Mouse (Mus musculus) embryonic facial prominence, embryonic 11.5 days (tissue): ENCODE results near the gene Mogat2. TPM values are rescaled to one million over a fixed set of nuclear protein-coding genes. Genes with fewer than 3 reads are reported as not detected.

Experiments used
- ATAC-seq: fragments of 200-750 bp; cut with Nextera tagmentation; replicated peaks from 2 replicates; pipeline ENCODE4 v1.8.0; 2017; ENCODE audit warnings: low read depth; ENCODE audit not compliant: insufficient number of reproducible peaks, low FRiP score, low TSS enrichment
- DNase-seq: peaks from one replicate; pipeline ENCODE4 v3.0.0-alpha.2; 2015; ENCODE audit warnings: low spot score
- H3K27ac ChIP-seq: fragments of 300-500 bp; sonication (generic); replicated peaks from 2 replicates; pipeline ENCODE4 v1.5.1; 2014; ENCODE audit warnings: mild to moderate bottlenecking, low read depth, low read length, control low read depth
- H3K27me3 ChIP-seq: fragments of 300-500 bp; sonication (generic); 2 replicates; pipeline ENCODE4 v1.6.1; 2014; ENCODE audit warnings: mild to moderate bottlenecking, low read length, moderate library complexity, mixed read lengths; ENCODE audit not compliant: control insufficient read depth, insufficient read depth
- H3K36me3 ChIP-seq: fragments of 300-500 bp; sonication (generic); replicated peaks from 2 replicates; pipeline ENCODE4 v1.6.1; 2014; ENCODE audit warnings: low read depth, mild to moderate bottlenecking, low read length, moderate library complexity, mixed read lengths; ENCODE audit not compliant: control insufficient read depth, insufficient read depth
- H3K4me1 ChIP-seq: fragments of 300-500 bp; sonication (generic); 2 replicates; pipeline ENCODE4 v1.6.1; 2014; ENCODE audit warnings: low read length, mixed read lengths; ENCODE audit not compliant: control insufficient read depth, insufficient read depth
- H3K4me2 ChIP-seq: fragments of 300-500 bp; sonication (generic); 2 replicates; pipeline ENCODE4 v1.6.1; 2014; ENCODE audit warnings: low read depth, mild to moderate bottlenecking, control low read depth, low read length, moderate library complexity
- H3K4me3 ChIP-seq: fragments of 300-500 bp; sonication (generic); 2 replicates; pipeline ENCODE4 v1.5.1; 2014; ENCODE audit warnings: low read depth, low read length, control low read depth
- H3K9ac ChIP-seq: fragments of 300-500 bp; sonication (generic); replicated peaks from 2 replicates; pipeline ENCODE4 v1.6.1; 2014; ENCODE audit warnings: mild to moderate bottlenecking, control low read depth, low read length
- H3K9me3 ChIP-seq: fragments of 300-500 bp; sonication (generic); replicated peaks from 2 replicates; pipeline ENCODE4 v1.6.1; 2016; ENCODE audit warnings: mild to moderate bottlenecking, low read length, inconsistent platforms, mixed read lengths; ENCODE audit not compliant: control insufficient read depth
- WGBS: fragments of 180-500 bp; shearing (Covaris S2); extraction: QIAGEN DNeasy Blood & Tissue Kit; methylation state at CpG from one replicate; pipeline ENCODE4 v1.1.7; 2014; 5-methylcytosine and 5-hydroxymethylcytosine counted together
- polyA plus RNA-seq: library from polyadenylated mRNA; unstranded; fragments of >200 nt; fragmentation: Nextera tagmentation; extraction: Ambion mirVana; gene quantifications from 2 replicates; pipeline ENCODE4 v1.2.1, GENCODE M21; 2014

Mogat2 gene
- polyA plus RNA-seq, 1 experiment from 2014 or later: 12.5 TPM

GRCm38 (mm10) chr7:99202163-99202562 is 36.3 kb downstream of the Mogat2 start:
- Histone ChIP-seq H3K27me3 (no peaks in the 10 kb centered on the region), H3K4me2 (no peak overlapping the region), H3K9ac (no peak overlapping the region), H3K36me3 (no peaks in the 10 kb centered on the region), H3K4me3 (no peak overlapping the region), H3K4me1 (no peaks in the 10 kb centered on the region), H3K27ac (no peak overlapping the region), H3K9me3 (no peaks in the 10 kb centered on the region)
- 89% methylated on average over 7 of the region's 7 CpGs for WGBS
- ATAC-seq (no peak), DNase-seq (no peak)

GRCm38 (mm10) chr7:99200290-99200689 is 38.1 kb downstream of the Mogat2 start:
- ATAC-seq: no peak
- Histone ChIP-seq H3K36me3 (no peaks in the 10 kb centered on the region), H3K27me3 (no peaks in the 10 kb centered on the region), H3K4me3 (no peak overlapping the region), H3K9me3 (no peaks in the 10 kb centered on the region), H3K9ac (no peak overlapping the region), H3K4me2 (no peak overlapping the region), H3K27ac (no peak overlapping the region), H3K4me1 (no peaks in the 10 kb centered on the region)
- WGBS: 29% methylated on average over 4 of the region's 4 CpGs
- no peak for DNase-seq

DNA sequence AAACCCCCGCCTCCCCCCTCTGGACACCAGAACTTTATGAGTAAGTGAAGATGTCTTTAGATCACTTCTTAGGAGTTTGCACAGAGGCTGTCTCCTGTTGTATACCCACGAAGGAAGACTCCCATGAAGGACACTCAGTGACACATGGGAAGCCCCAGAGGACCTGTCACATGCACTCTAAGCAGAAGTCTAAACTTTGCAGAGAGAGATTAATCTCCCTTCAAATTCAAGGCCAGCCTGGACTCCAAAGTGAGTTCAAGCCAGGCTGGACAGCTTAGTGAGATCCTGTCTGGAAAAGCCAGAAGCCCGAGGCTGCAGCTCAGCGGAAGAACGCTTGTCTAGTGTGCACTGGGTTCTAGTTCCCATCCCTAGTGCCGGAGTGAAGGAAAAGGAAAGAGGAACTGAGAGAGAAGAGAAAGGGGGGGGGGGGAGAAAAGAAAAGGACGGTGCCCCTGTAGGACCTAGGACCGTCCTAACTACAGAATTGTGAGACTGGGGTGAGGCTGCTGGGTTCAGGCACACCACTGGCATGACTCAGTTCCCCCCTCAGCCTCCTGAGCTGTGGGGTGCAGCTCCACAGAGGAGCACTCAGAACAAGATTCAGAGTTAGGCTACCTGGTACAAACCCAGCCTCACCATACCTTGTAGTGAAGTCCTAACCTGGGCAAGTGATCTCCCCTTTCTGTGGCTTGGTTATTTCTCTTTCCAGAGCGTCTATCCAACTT is 38.8 kb downstream of the Mogat2 start:
- H3K36me3 ChIP-seq: no peaks in the 10 kb centered on the region
- no peaks in the 10 kb centered on the region for H3K4me1 ChIP-seq
- WGBS: 88% methylated on average over 9 of the region's 9 CpGs
- no peak for DNase-seq
- H3K27ac ChIP-seq: no peak overlapping the region
- H3K9me3 ChIP-seq: no peaks in the 10 kb centered on the region
- H3K4me3 ChIP-seq: no peak overlapping the region
- H3K4me2 ChIP-seq: no peak overlapping the region
- ATAC-seq: no peak
- no peaks in the 10 kb centered on the region for H3K27me3 ChIP-seq
- no peak overlapping the region for H3K9ac ChIP-seq

- ATAC-seq (no peak), DNase-seq (no peak)
- H3K4me3 ChIP-seq: no peak overlapping the region
- no peak overlapping the region for H3K4me2 ChIP-seq
- H3K27me3 ChIP-seq: no peaks in the 10 kb centered on the region
- H3K4me1 ChIP-seq: no peaks in the 10 kb centered on the region
- no peak overlapping the region for H3K9ac ChIP-seq
- H3K27ac ChIP-seq: no peak overlapping the region
- WGBS: 85% methylated on average over 2 of the region's 2 CpGs
- no peaks in the 10 kb centered on the region for H3K36me3 ChIP-seq
- H3K9me3 ChIP-seq: no peaks in the 10 kb centered on the region
Observed at GRCm38 (mm10) chr7:99198811-99199210, 39.6 kb downstream of the Mogat2 start.

GRCm38 (mm10) chr7:99194511-99194910 is 43.9 kb downstream of the Mogat2 start:
- Histone ChIP-seq H3K27me3 (no peaks in the 10 kb centered on the region), H3K27ac (no peak overlapping the region), H3K4me1 (no peaks in the 10 kb centered on the region), H3K4me2 (no peak overlapping the region), H3K9me3 (no peaks in the 10 kb centered on the region), H3K4me3 (no peak overlapping the region), H3K9ac (no peak overlapping the region), H3K36me3 (no peaks in the 10 kb centered on the region)
- WGBS: 68% methylated on average over 2 of the region's 2 CpGs
- DNase-seq (no peak), ATAC-seq (no peak)

DNA sequence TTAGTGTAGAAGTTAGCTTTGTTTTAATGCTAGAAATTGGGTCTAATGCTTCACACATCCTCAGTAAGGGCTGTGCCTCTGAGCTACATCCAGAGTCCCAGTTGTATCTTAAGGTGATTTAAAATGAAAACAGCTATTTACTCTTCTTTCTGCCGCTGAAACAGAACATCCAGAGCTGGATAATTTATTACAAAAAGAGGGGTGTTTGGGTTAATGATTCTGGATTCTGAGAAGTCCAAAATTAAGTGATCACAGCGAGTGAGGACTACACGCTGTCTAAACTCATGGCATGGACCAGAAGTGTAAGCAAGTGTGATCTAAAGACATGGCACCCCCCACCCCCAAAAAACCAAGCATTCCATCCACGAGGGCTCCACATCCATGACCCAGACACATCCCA is 44.5 kb downstream of the Mogat2 start:
- Histone ChIP-seq H3K27me3 (no peaks in the 10 kb centered on the region), H3K36me3 (no peaks in the 10 kb centered on the region), H3K4me3 (no peak overlapping the region), H3K4me2 (no peak overlapping the region), H3K27ac (no peak overlapping the region), H3K9me3 (no peaks in the 10 kb centered on the region), H3K4me1 (no peaks in the 10 kb centered on the region), H3K9ac (no peak overlapping the region)
- DNase-seq: no peak
- ATAC-seq: no peak
- WGBS: 93% methylated on average over 4 of the region's 4 CpGs

DNA sequence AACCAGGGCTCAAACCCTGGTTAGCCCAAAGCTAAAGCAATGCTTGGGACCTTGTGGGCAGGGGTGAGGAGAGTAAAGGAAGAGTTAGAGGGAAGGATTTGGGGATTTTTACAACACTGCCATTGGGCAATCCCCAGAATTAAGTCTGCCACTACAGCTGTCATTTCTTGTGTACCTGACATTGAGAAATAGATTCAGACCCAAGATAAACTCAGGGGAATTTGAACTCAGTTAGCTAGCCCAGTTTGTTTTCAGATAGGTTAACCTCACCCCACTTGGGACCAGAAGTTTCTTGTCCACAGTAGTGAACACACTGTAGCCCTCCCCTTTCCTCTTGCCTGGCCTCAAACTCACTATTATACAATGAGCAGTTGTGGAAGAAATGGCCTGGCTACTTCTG is 47.0 kb downstream of the Mogat2 start:
- Histone ChIP-seq H3K4me2 (no peak overlapping the region), H3K9me3 (no peaks in the 10 kb centered on the region), H3K27ac (no peak overlapping the region), H3K4me1 (no peaks in the 10 kb centered on the region), H3K36me3 (no peaks in the 10 kb centered on the region), H3K4me3 (no peak overlapping the region), H3K27me3 (no peaks in the 10 kb centered on the region), H3K9ac (no peak overlapping the region)
- DNase-seq: no peak
- ATAC-seq: no peak

DNA sequence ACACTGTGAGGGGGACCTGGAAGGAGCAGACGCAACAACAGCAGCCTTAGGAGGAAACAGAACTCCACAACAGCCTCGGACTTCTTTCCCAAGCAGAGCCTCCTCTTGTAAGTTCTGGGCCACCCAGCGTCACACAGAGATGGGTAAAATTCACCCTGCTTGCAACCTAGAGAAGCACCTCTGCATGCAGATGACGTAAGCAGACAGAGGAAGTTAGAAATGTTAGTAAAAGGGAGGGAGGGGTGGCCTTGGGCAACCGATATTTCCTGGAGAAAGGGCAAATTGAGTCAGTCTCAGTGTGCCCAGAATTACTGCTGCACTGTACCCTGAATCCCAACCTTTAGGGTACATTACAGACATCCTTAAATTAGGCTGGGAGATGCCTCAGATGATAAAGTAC is 48.5 kb downstream of the Mogat2 start:
- no peaks in the 10 kb centered on the region for H3K9me3 ChIP-seq
- no peaks in the 10 kb centered on the region for H3K27me3 ChIP-seq
- H3K4me1 ChIP-seq: no peaks in the 10 kb centered on the region
- DNase-seq (no peak), ATAC-seq (no peak)
- H3K4me2 ChIP-seq: no peak overlapping the region
- H3K4me3 ChIP-seq: no peak overlapping the region
- H3K36me3 ChIP-seq: no peaks in the 10 kb centered on the region
- H3K9ac ChIP-seq: no peak overlapping the region
- 76% methylated on average over 5 of the region's 5 CpGs for WGBS
- no peak overlapping the region for H3K27ac ChIP-seq
